Mouse (Mus musculus) kidney, adult 2 months (tissue): ENCODE measurements around the gene Flnc. TPM values are rescaled to one million over a fixed set of nuclear protein-coding genes. Genes with fewer than 3 reads are reported as not detected.

ENCODE experiments used
- DNase-seq: peaks from one replicate; pipeline ENCODE4 v3.0.0; 2021
- H3K27ac ChIP-seq: fragments of 200-500 bp; 2 replicates; pipeline ENCODE4 v1.5.1; 2012; ENCODE audit warnings: low read depth, low read length, control low read depth, inconsistent platforms; ENCODE audit not compliant: insufficient read depth
- H3K27me3 ChIP-seq: fragments of 200-500 bp; replicated peaks from 2 replicates; pipeline ENCODE4 v1.6.1; 2012; ENCODE audit warnings: mild to moderate bottlenecking, moderate library complexity, low read length, inconsistent platforms; ENCODE audit not compliant: control insufficient read depth, insufficient read depth
- H3K36me3 ChIP-seq: fragments of 200-500 bp; 2 replicates; pipeline ENCODE4 v1.6.1; 2012; ENCODE audit warnings: mild to moderate bottlenecking, moderate library complexity, low read length, inconsistent platforms; ENCODE audit not compliant: control insufficient read depth, insufficient read depth
- H3K4me1 ChIP-seq: fragments of 200-500 bp; 2 replicates; pipeline ENCODE4 v1.6.1; 2011; ENCODE audit warnings: low read length; ENCODE audit not compliant: control insufficient read depth, insufficient read depth
- H3K4me3 ChIP-seq: fragments of 200-500 bp; 2 replicates; pipeline ENCODE4 v1.5.1; 2011; ENCODE audit warnings: mild to moderate bottlenecking, low read depth, low read length, control low read depth; ENCODE audit not compliant: insufficient read depth
- CTCF ChIP-seq: fragments of 200-500 bp; conservative IDR thresholded peaks from 2 replicates; pipeline ENCODE4 v1.5.1; 2011; ENCODE audit warnings: low read depth, mild to moderate bottlenecking, control low read depth, low read length, moderate library complexity, mixed read lengths; ENCODE audit not compliant: insufficient read depth, insufficient read length
- POLR2A ChIP-seq: fragments of 200-500 bp; IDR thresholded peaks from one replicate; pipeline ENCODE4 v1.6.1; 2011; ENCODE audit warnings: low read depth, low read length, control low read depth
- WGBS: fragments of 180-500 bp; shearing (Covaris S2); methylation state at CpG from one replicate; pipeline ENCODE4 v1.1.7; 2018; 5-methylcytosine and 5-hydroxymethylcytosine counted together
- polyA plus RNA-seq: library from polyadenylated mRNA; depleted of rRNA; stranded (reverse); fragments of >200 nt; gene quantifications from 2 replicates; pipeline ENCODE4 v1.2.3, GENCODE M21; 2012

Flnc gene
- polyA plus RNA-seq, 1 experiment, result 2.6 TPM

- under 1% methylated on average over 39 of the region's 39 CpGs for WGBS
- DNase-seq, result peak; percentile 97
- no peaks in the 10 kb centered on the region for H3K27me3 ChIP-seq
- no peaks in the 10 kb centered on the region for H3K36me3 ChIP-seq
- no peak for TF ChIP-seq CTCF
- peak; percentile 41 for TF ChIP-seq POLR2A
- peak within 1 kb of the TSS; percentile 34 for H3K27ac ChIP-seq
- peak within 1 kb of the TSS; percentile 69 for H3K4me3 ChIP-seq
- H3K4me1 ChIP-seq, result peaks cover 3% of the 10 kb centered on the region; the same call in 1 of the 2 replicates
Observed at GRCm38 (mm10) chr6:29467583-29468354, 34.7 kb downstream of the Flnc start, which contains the start of gene Atp6v1f. Gene Atp6v1f (plus strand): TSS chr6:29467718.

GRCm38 (mm10) chr6:29468851-29469250 is 35.8 kb downstream of the Flnc start:
- TF ChIP-seq POLR2A, result no peak
- Histone ChIP-seq H3K27me3 (no peaks in the 10 kb centered on the region), H3K4me3 (peak overlapping the region; percentile 69), H3K27ac (peak overlapping the region; percentile 80), H3K4me1 (peaks cover 3% of the 10 kb centered on the region; the same call in 1 of the 2 replicates), H3K36me3 (no peaks in the 10 kb centered on the region)
- 55% methylated on average over 3 of the region's 3 CpGs for WGBS
- peak; percentile 61 for DNase-seq

GRCm38 (mm10) chr6:29471137-29471536 is 38.1 kb downstream of the Flnc start, which contains the start of gene Atp6v1fnb:
Gene Atp6v1fnb (plus strand): TSS chr6:29471437.
- no peaks in the 10 kb centered on the region for H3K27me3 ChIP-seq
- no peak within 1 kb of the TSS for H3K27ac ChIP-seq
- 79% methylated on average over 4 of the region's 4 CpGs for WGBS
- TF ChIP-seq CTCF (no peak), POLR2A (no peak)
- H3K36me3 ChIP-seq, result no peaks in the 10 kb centered on the region
- no peak for DNase-seq
- peaks cover 6% of the 10 kb centered on the region; the same call in 1 of the 2 replicates for H3K4me1 ChIP-seq
- no peak within 1 kb of the TSS for H3K4me3 ChIP-seq

GRCm38 (mm10) chr6:29473941-29474691 is 41.1 kb downstream of the Flnc start:
- Histone ChIP-seq H3K4me1 (peaks cover 4% of the 10 kb centered on the region; the same call in 1 of the 2 replicates), H3K27ac (peak overlapping the region; percentile 70), H3K36me3 (no peaks in the 10 kb centered on the region), H3K4me3 (peak overlapping the region; percentile 51), H3K27me3 (no peaks in the 10 kb centered on the region)
- peak; percentile 93 for DNase-seq
- TF ChIP-seq POLR2A, result no peak
- no peak for TF ChIP-seq CTCF
- WGBS, result 4% methylated on average over 33 of the region's 33 CpGs

GRCm38 (mm10) chr6:29474736-29475135 is 41.7 kb downstream of the Flnc start:
- 0 out of 2 replicates have a peak, but pooled peaks cover 3% of the 10 kb centered on the region for H3K4me1 ChIP-seq
- WGBS, result 36% methylated on average over 2 of the region's 2 CpGs
- DNase-seq, result peak; percentile 83
- TF ChIP-seq POLR2A (no peak), CTCF (no peak)
- no peak overlapping the region for H3K4me3 ChIP-seq
- no peaks in the 10 kb centered on the region for H3K27me3 ChIP-seq
- no peaks in the 10 kb centered on the region for H3K36me3 ChIP-seq
- H3K27ac ChIP-seq, result peak overlapping the region; percentile 70

- no peak overlapping the region for H3K27ac ChIP-seq
- 95% methylated on average over 13 of the region's 13 CpGs for WGBS
- no peaks in the 10 kb centered on the region for H3K36me3 ChIP-seq
- H3K4me3 ChIP-seq, result no peak overlapping the region
- H3K27me3 ChIP-seq, result no peaks in the 10 kb centered on the region
- 0 out of 2 replicates have a peak, but pooled peaks cover 4% of the 10 kb centered on the region for H3K4me1 ChIP-seq
- DNase-seq, result no peak
- no peak for TF ChIP-seq POLR2A
- TF ChIP-seq CTCF, result no peak
Observed at GRCm38 (mm10) chr6:29482691-29483090, 49.6 kb downstream of the Flnc start.
